Mouse (Mus musculus) right cerebral cortex, postnatal 25 days (tissue): ENCODE results near the gene Proser2.

ENCODE experiments used
- DNase-seq: peaks from one replicate; pipeline ENCODE4 v3.0.0; 2022

Gene Proser2

GRCm38 (mm10) chr2:6071598-6072440 lies 58.2 kb downstream of the Proser2 start:
- DNase-seq: no peak

GRCm38 (mm10) chr2:6070925-6071324 lies 59.1 kb downstream of the Proser2 start:
- no peak for DNase-seq

- no peak for DNase-seq
Measured at GRCm38 (mm10) chr2:6067341-6067740, 62.7 kb downstream of the Proser2 start.

GRCm38 (mm10) chr2:6060071-6060804 lies 69.8 kb downstream of the Proser2 start:
- no peak for DNase-seq

- no peak for DNase-seq
Measured at GRCm38 (mm10) chr2:6059291-6059690, 70.7 kb downstream of the Proser2 start.

- DNase-seq: no peak
Measured at GRCm38 (mm10) chr2:6056518-6056917, 73.5 kb downstream of the Proser2 start.

- DNase-seq: no peak
Measured at GRCm38 (mm10) chr2:6055466-6055865, 74.5 kb downstream of the Proser2 start.

GRCm38 (mm10) chr2:6049018-6049417 lies 81.0 kb downstream of the Proser2 start:
- no peak for DNase-seq

GRCm38 (mm10) chr2:6048570-6048969 lies 81.4 kb downstream of the Proser2 start:
- DNase-seq: no peak
